Mouse (Mus musculus) lung, embryonic 14.5 days (tissue): ENCODE data around the gene Cep44. TPM values are rescaled to one million over a fixed set of nuclear protein-coding genes. Genes with fewer than 3 reads are reported as not detected.

Experiments used
- ATAC-seq: fragments of 200-750 bp; cut with Nextera tagmentation; 2 replicates; pipeline ENCODE4 v1.8.0; 2017; ENCODE audit warnings: mild to moderate bottlenecking, moderate TSS enrichment, moderate library complexity; ENCODE audit not compliant: insufficient read depth
- DNase-seq: peaks from one replicate; pipeline ENCODE4 v3.0.0-alpha.2; 2015
- H3K27ac ChIP-seq: fragments of 300-500 bp; sonication (generic); 2 replicates; pipeline ENCODE4 v1.5.1; 2014; ENCODE audit warnings: low read depth, mild to moderate bottlenecking, moderate library complexity
- H3K27me3 ChIP-seq: fragments of 300-500 bp; sonication (generic); 2 replicates; pipeline ENCODE4 v1.6.1; 2014; ENCODE audit warnings: low read length, control low read depth; ENCODE audit not compliant: insufficient read depth
- H3K36me3 ChIP-seq: fragments of 300-500 bp; sonication (generic); 2 replicates; pipeline ENCODE4 v1.6.1; 2014; ENCODE audit warnings: control low read depth; ENCODE audit not compliant: insufficient read depth
- H3K4me1 ChIP-seq: fragments of 300-500 bp; sonication (generic); 2 replicates; pipeline ENCODE4 v1.6.1; 2014; ENCODE audit warnings: antibody characterized with exemption, control low read depth; ENCODE audit not compliant: insufficient read depth
- H3K4me2 ChIP-seq: fragments of 300-500 bp; sonication (generic); 2 replicates; pipeline ENCODE4 v1.6.1; 2014; ENCODE audit warnings: mild to moderate bottlenecking
- H3K4me3 ChIP-seq: fragments of 300-500 bp; sonication (generic); 2 replicates; pipeline ENCODE4 v1.5.1; 2014; ENCODE audit warnings: low read depth, low read length
- H3K9ac ChIP-seq: fragments of 300-500 bp; sonication (generic); 2 replicates; pipeline ENCODE4 v1.6.1; 2014
- H3K9me3 ChIP-seq: fragments of 300-500 bp; sonication (generic); 2 replicates; pipeline ENCODE4 v1.6.1; 2016; ENCODE audit warnings: low read depth, low read length, control low read depth
- CTCF ChIP-seq: IDR thresholded peaks from 2 replicates; pipeline ENCODE4 v1.5.1; 2016; ENCODE audit warnings: antibody characterized with exemption, low read depth
- WGBS: fragments of 180-500 bp; shearing (Covaris S2); extraction: QIAGEN DNeasy Blood & Tissue Kit; methylation state at CpG from one replicate; pipeline ENCODE4 v1.1.7; 2014; 5-methylcytosine and 5-hydroxymethylcytosine counted together
- polyA plus RNA-seq: library from polyadenylated mRNA; unstranded; fragments of >200 nt; fragmentation: Nextera tagmentation; extraction: Ambion mirVana; gene quantifications from 2 replicates; pipeline ENCODE4 v1.2.1, GENCODE M21; 2014

Gene Cep44
- polyA plus RNA-seq: 32.4 and 33.0 TPM in 2 replicates

GRCm38 (mm10) chr8:56550558-56551360, at the start of gene Cep44, which contains the start of gene Fbxo8:
Cep44 (minus strand) TSS chr8:56551047.
Fbxo8 (plus strand) TSS chr8:56551090.
- peak; percentile 96 for DNase-seq
- no peaks in the 10 kb centered on the region for H3K27me3 ChIP-seq
- WGBS: under 1% methylated on average over 53 of the region's 53 CpGs
- H3K4me3 ChIP-seq: peak within 1 kb of the TSS; percentile 93
- TF ChIP-seq CTCF: no peak
- H3K4me2 ChIP-seq: peak within 1 kb of the TSS; percentile 74
- peaks cover 5% of the 10 kb centered on the region; the same call in 1 of the 2 replicates for H3K36me3 ChIP-seq
- peak within 1 kb of the TSS; percentile 83 for H3K9ac ChIP-seq
- ATAC-seq: peak; percentile 92
- H3K27ac ChIP-seq: peak within 1 kb of the TSS; percentile 77
- H3K4me1 ChIP-seq: no peaks in the 10 kb centered on the region
- no peaks in the 10 kb centered on the region for H3K9me3 ChIP-seq

GRCm38 (mm10) chr8:56591502-56591901, 40.7 kb upstream of the Cep44 start:
- 97% methylated on average over 5 of the region's 5 CpGs for WGBS
- no peak for TF ChIP-seq CTCF

GRCm38 (mm10) chr8:56591084-56591483, 40.2 kb upstream of the Cep44 start:
- no peak overlapping the region for H3K4me3 ChIP-seq
- H3K4me2 ChIP-seq: no peak overlapping the region
- WGBS: 81% methylated on average over 1 of the region's 1 CpGs
- no peaks in the 10 kb centered on the region for H3K27me3 ChIP-seq
- H3K27ac ChIP-seq: no peak overlapping the region
- no peak overlapping the region for H3K9ac ChIP-seq
- ATAC-seq (no peak), DNase-seq (no peak)
- no peaks in the 10 kb centered on the region for H3K4me1 ChIP-seq
- no peaks in the 10 kb centered on the region for H3K36me3 ChIP-seq
- H3K9me3 ChIP-seq: no peaks in the 10 kb centered on the region
- TF ChIP-seq CTCF: no peak

More at GRCm38 (mm10) chr8:56591502-56591901, 40.7 kb upstream of the Cep44 start:
- no peak overlapping the region for H3K4me2 ChIP-seq
- H3K27ac ChIP-seq: no peak overlapping the region
- H3K27me3 ChIP-seq: no peaks in the 10 kb centered on the region
- DNase-seq: no peak
- H3K36me3 ChIP-seq: no peaks in the 10 kb centered on the region
- no peaks in the 10 kb centered on the region for H3K9me3 ChIP-seq
- no peak for ATAC-seq
- H3K9ac ChIP-seq: no peak overlapping the region
- no peak overlapping the region for H3K4me3 ChIP-seq
- H3K4me1 ChIP-seq: no peaks in the 10 kb centered on the region

- ATAC-seq (peak; percentile 49; the same call in 1 of the 2 replicates), DNase-seq (peak; percentile 4)
- H3K36me3 ChIP-seq: no peaks in the 10 kb centered on the region
- no peaks in the 10 kb centered on the region for H3K9me3 ChIP-seq
- WGBS: 29% methylated on average over 2 of the region's 2 CpGs
- no peaks in the 10 kb centered on the region for H3K4me1 ChIP-seq
- no peak overlapping the region for H3K9ac ChIP-seq
- TF ChIP-seq CTCF: no peak
- H3K4me3 ChIP-seq: no peak overlapping the region
- no peak overlapping the region for H3K4me2 ChIP-seq
- H3K27ac ChIP-seq: no peak overlapping the region
- H3K27me3 ChIP-seq: no peaks in the 10 kb centered on the region
These were observed 38.2 kb upstream of the Cep44 start for GRCm38 (mm10) chr8:56589004-56589403.

GRCm38 (mm10) chr8:56582841-56583240, 32.0 kb upstream of the Cep44 start:
- Histone ChIP-seq H3K27ac (no peak overlapping the region), H3K9me3 (no peaks in the 10 kb centered on the region), H3K9ac (no peak overlapping the region), H3K4me1 (no peaks in the 10 kb centered on the region), H3K4me2 (no peak overlapping the region), H3K36me3 (no peaks in the 10 kb centered on the region), H3K4me3 (no peak overlapping the region), H3K27me3 (no peaks in the 10 kb centered on the region)
- ATAC-seq (no peak), DNase-seq (peak; percentile 4)
- no peak for TF ChIP-seq CTCF

DNA sequence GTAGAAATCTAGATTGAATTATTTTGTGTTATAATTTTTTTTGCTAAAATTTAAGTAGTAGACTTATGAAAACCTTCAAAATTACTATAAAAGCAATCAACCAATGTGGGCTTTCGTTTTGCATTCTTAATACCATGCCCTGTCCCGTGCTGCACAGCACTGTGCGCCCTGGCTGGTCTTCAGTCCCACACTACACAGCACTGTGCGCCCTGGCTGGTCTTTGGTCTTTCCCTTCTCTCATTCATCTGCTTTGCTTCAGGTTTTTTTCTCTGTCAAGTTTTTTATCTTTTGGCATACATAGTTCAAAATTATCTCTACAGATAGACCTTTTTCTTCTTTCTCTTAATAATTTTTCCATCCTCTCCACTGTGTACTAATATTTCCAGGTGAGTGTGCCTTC, 30.1 kb upstream of the Cep44 start:
- H3K4me3 ChIP-seq: no peak overlapping the region
- H3K4me2 ChIP-seq: no peak overlapping the region
- no peaks in the 10 kb centered on the region for H3K36me3 ChIP-seq
- no peak overlapping the region for H3K27ac ChIP-seq
- no peaks in the 10 kb centered on the region for H3K4me1 ChIP-seq
- WGBS: 86% methylated on average over 4 of the region's 4 CpGs
- H3K27me3 ChIP-seq: no peaks in the 10 kb centered on the region
- H3K9ac ChIP-seq: no peak overlapping the region
- ATAC-seq (no peak), DNase-seq (no peak)
- TF ChIP-seq CTCF: no peak
- H3K9me3 ChIP-seq: no peaks in the 10 kb centered on the region

DNA sequence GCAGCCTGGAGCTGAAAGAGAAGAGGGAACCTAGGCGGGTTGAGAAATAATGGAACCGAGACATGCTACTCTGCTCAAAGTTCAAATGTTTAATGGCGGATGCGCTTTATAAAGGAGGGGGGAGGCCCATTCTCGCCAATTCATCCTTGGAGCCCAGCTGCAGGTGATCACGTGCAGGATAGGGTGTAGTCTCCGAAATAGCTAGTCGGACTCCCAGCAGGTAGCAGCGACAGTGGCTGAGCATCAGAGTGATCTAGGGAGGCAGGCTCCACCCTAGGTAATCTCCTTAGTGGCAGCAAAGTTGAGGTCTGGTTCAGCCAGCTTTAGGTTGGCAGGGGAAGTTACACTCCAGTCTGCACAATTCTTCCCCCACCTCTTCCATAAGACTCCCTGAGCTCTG, 16.0 kb upstream of the Cep44 start:
- 91% methylated on average over 9 of the region's 9 CpGs for WGBS
- Histone ChIP-seq H3K4me2 (no peak overlapping the region), H3K4me1 (no peaks in the 10 kb centered on the region), H3K27ac (no peak overlapping the region), H3K36me3 (no peaks in the 10 kb centered on the region), H3K9ac (no peak overlapping the region), H3K9me3 (no peaks in the 10 kb centered on the region), H3K4me3 (no peak overlapping the region), H3K27me3 (no peaks in the 10 kb centered on the region)
- DNase-seq (no peak), ATAC-seq (no peak)
- no peak for TF ChIP-seq CTCF
